Mouse (Mus musculus) MEL (cell line): ENCODE data around the gene Cwc25. TPM values are rescaled to one million over a fixed set of nuclear protein-coding genes. Genes with fewer than 3 reads are reported as not detected.

Experiments used
- DNase-seq: peaks from one replicate; pipeline ENCODE4 v3.0.0; 2011; ENCODE audit warnings: low read depth, low spot score
- H3K27ac ChIP-seq: 2 replicates; pipeline ENCODE4 v1.5.1; 2012; ENCODE audit warnings: low read depth, mild to moderate bottlenecking, control low read depth, low read length, moderate library complexity; ENCODE audit not compliant: control insufficient read depth
- H3K27me3 ChIP-seq, 2 experiments: fragments of 150-350 bp in 1 of 2; sonication (generic) in 1 of 2; 2 replicates each; pipeline ENCODE4 v1.6.1; 2012; ENCODE audit warnings: low read length in 2 of 2, mild to moderate bottlenecking in 2 of 2, improper control_type of control experiment in 1 of 2, moderate library complexity in 1 of 2; ENCODE audit not compliant: insufficient read depth in 2 of 2, control insufficient read depth in 1 of 2
- H3K36me3 ChIP-seq, 2 experiments: 2 replicates each; pipeline ENCODE4 v1.6.1; 2012 to 2014; ENCODE audit warnings: low read length in 2 of 2, improper control_type of control experiment in 1 of 2, inconsistent platforms in 1 of 2, mild to moderate bottlenecking in 1 of 2; ENCODE audit not compliant: insufficient read depth in 2 of 2, control insufficient read depth in 1 of 2
- H3K4me1 ChIP-seq, 2 experiments: fragments of 150-350 bp in 1 of 2; sonication (generic) in 1 of 2; 2 replicates each; pipeline ENCODE4 v1.6.1; 2012; ENCODE audit warnings: low read length in 2 of 2, improper control_type of control experiment in 1 of 2, mild to moderate bottlenecking in 1 of 2; ENCODE audit not compliant: insufficient read depth in 2 of 2, control insufficient read depth in 1 of 2
- H3K4me3 ChIP-seq, 2 experiments: fragments of 150-350 bp in 1 of 2; sonication (generic) in 1 of 2; 2 replicates each; pipeline ENCODE4 v1.5.1; 2012; ENCODE audit warnings: low read depth in 2 of 2, low read length in 2 of 2, mild to moderate bottlenecking in 2 of 2, moderate library complexity in 2 of 2, control low read depth in 1 of 2, improper control_type of control experiment in 1 of 2; ENCODE audit not compliant: control insufficient read depth in 1 of 2, insufficient read depth in 1 of 2
- H3K79me2 ChIP-seq: 2 replicates; pipeline ENCODE4 v1.6.1; 2012; ENCODE audit warnings: mild to moderate bottlenecking, low read length, moderate library complexity; ENCODE audit not compliant: control insufficient read depth, poor library complexity, insufficient read depth
- H3K9ac ChIP-seq: 2 replicates; pipeline ENCODE4 v1.6.1; 2012; ENCODE audit warnings: low read depth, mild to moderate bottlenecking, control low read depth, low read length, moderate library complexity; ENCODE audit not compliant: control insufficient read depth, poor library complexity, severe bottlenecking
- H3K9me3 ChIP-seq: fragments of 150-350 bp; sonication (generic); replicated peaks from 2 replicates; pipeline ENCODE4 v1.6.1; 2012; ENCODE audit warnings: mild to moderate bottlenecking, low read length, improper control_type of control experiment, moderate library complexity; ENCODE audit not compliant: insufficient read depth
- BHLHE40 ChIP-seq: IDR thresholded peaks from 2 replicates; pipeline ENCODE4 v1.6.1; 2012; ENCODE audit warnings: low read depth, mild to moderate bottlenecking, inconsistent platforms, low read length, improper control_type of control experiment, borderline replicate concordance
- CHD2 ChIP-seq: IDR thresholded peaks from 2 replicates; pipeline ENCODE4 v1.6.1; 2011; ENCODE audit warnings: low read length, improper control_type of control experiment
- CTCF ChIP-seq, 3 experiments: IDR thresholded peaks in 2 of 3; conservative IDR thresholded peaks in 1 of 3; 2 replicates each; pipeline ENCODE4 v1.5.1; 2011 to 2012; ENCODE audit warnings: low read length in 3 of 3, low read depth in 2 of 3, mild to moderate bottlenecking in 2 of 3, improper control_type of control experiment in 1 of 3, inconsistent platforms in 1 of 3, mixed read lengths in 1 of 3, moderate library complexity in 1 of 3; ENCODE audit not compliant: control insufficient read depth in 1 of 3, insufficient read depth in 1 of 3, poor library complexity in 1 of 3, severe bottlenecking in 1 of 3
- ELF1 ChIP-seq: IDR thresholded peaks from 2 replicates; pipeline ENCODE4 v1.6.1; 2014; ENCODE audit warnings: low read depth, mild to moderate bottlenecking, inconsistent platforms, low read length, improper control_type of control experiment, moderate library complexity
- ETS1 ChIP-seq: IDR thresholded peaks from 2 replicates; pipeline ENCODE4 v1.6.1; 2012; ENCODE audit warnings: low read depth, mild to moderate bottlenecking, inconsistent platforms, low read length, improper control_type of control experiment, moderate library complexity
- GATA1 ChIP-seq: IDR thresholded peaks from 2 replicates; pipeline ENCODE4 v1.6.1; 2011; ENCODE audit warnings: low read depth, low read length, improper control_type of control experiment
- HCFC1 ChIP-seq: IDR thresholded peaks from 2 replicates; pipeline ENCODE4 v1.6.1; 2012; ENCODE audit warnings: low read depth, mild to moderate bottlenecking, inconsistent platforms, low read length, improper control_type of control experiment, moderate library complexity
- JUND ChIP-seq: IDR thresholded peaks from 2 replicates; pipeline ENCODE4 v1.6.1; 2011; ENCODE audit warnings: low read depth, mild to moderate bottlenecking, improper control_type of control experiment, low read length
- KAT2A ChIP-seq: conservative IDR thresholded peaks from 2 replicates; pipeline ENCODE4 v1.6.1; 2012; ENCODE audit warnings: low read depth, low read length, improper control_type of control experiment, inconsistent platforms
- MAFK ChIP-seq: IDR thresholded peaks from 2 replicates; pipeline ENCODE4 v1.6.1; 2011; ENCODE audit warnings: low read depth, mild to moderate bottlenecking, low read length, improper control_type of control experiment, borderline replicate concordance
- MAX ChIP-seq: IDR thresholded peaks from 2 replicates; pipeline ENCODE4 v1.6.1; 2011; ENCODE audit warnings: low read length, improper control_type of control experiment
- MAZ ChIP-seq: IDR thresholded peaks from 2 replicates; pipeline ENCODE4 v1.6.1; 2012; ENCODE audit warnings: low read depth, mild to moderate bottlenecking, inconsistent platforms, low read length, improper control_type of control experiment
- MEF2A ChIP-seq: IDR thresholded peaks from 2 replicates; pipeline ENCODE4 v1.6.1; 2014; ENCODE audit warnings: low read depth, mild to moderate bottlenecking, inconsistent platforms, low read length, improper control_type of control experiment; ENCODE audit not compliant: poor library complexity, insufficient replicate concordance, severe bottlenecking; ENCODE audit errors: extremely low read depth
- MYC ChIP-seq: IDR thresholded peaks from 2 replicates; pipeline ENCODE4 v1.6.1; 2011; ENCODE audit warnings: low read depth, mild to moderate bottlenecking, low read length, improper control_type of control experiment, moderate library complexity
- NRF1 ChIP-seq: IDR thresholded peaks from 2 replicates; pipeline ENCODE4 v1.6.1; 2014; ENCODE audit warnings: low read depth, mild to moderate bottlenecking, inconsistent platforms, low read length, improper control_type of control experiment, moderate library complexity; ENCODE audit not compliant: poor library complexity, insufficient read depth, severe bottlenecking
- POLR2AphosphoS5 ChIP-seq: IDR thresholded peaks from 2 replicates; pipeline ENCODE4 v1.6.1; 2012; ENCODE audit warnings: low read depth, borderline replicate concordance, mild to moderate bottlenecking, inconsistent platforms, low read length, moderate library complexity, mixed read lengths
- SIN3A ChIP-seq: IDR thresholded peaks from 2 replicates; pipeline ENCODE4 v1.6.1; 2012; ENCODE audit warnings: low read length, improper control_type of control experiment, inconsistent platforms
- SMC3 ChIP-seq: IDR thresholded peaks from 2 replicates; pipeline ENCODE4 v1.6.1; 2011; ENCODE audit warnings: low read depth, low read length, improper control_type of control experiment
- TBP ChIP-seq: IDR thresholded peaks from 2 replicates; pipeline ENCODE4 v1.8.0; 2011; ENCODE audit warnings: low read depth, low read length, improper control_type of control experiment
- UBTF ChIP-seq: IDR thresholded peaks from 2 replicates; pipeline ENCODE4 v1.6.1; 2012; ENCODE audit warnings: low read depth, mild to moderate bottlenecking, inconsistent platforms, low read length, improper control_type of control experiment, moderate library complexity, borderline replicate concordance; ENCODE audit not compliant: insufficient read depth
- USF2 ChIP-seq, 2 experiments: IDR thresholded peaks; 2 replicates each; pipeline ENCODE4 v1.6.1; 2011 to 2012; ENCODE audit warnings: improper control_type of control experiment in 2 of 2, low read length in 2 of 2, borderline replicate concordance in 1 of 2, inconsistent platforms in 1 of 2, low read depth in 1 of 2, mild to moderate bottlenecking in 1 of 2; ENCODE audit not compliant: insufficient read depth in 1 of 2
- ZMIZ1 ChIP-seq: IDR thresholded peaks from 2 replicates; pipeline ENCODE4 v1.6.1; 2012; ENCODE audit warnings: low read depth, mild to moderate bottlenecking, inconsistent platforms, low read length, improper control_type of control experiment, moderate library complexity
- ZNF384 ChIP-seq: IDR thresholded peaks from 2 replicates; pipeline ENCODE4 v1.6.1; 2012; ENCODE audit warnings: low read depth, mild to moderate bottlenecking, inconsistent platforms, low read length, improper control_type of control experiment
- polyA plus RNA-seq, 2 experiments: library from polyadenylated mRNA; stranded (reverse) in 1 of 2; unstranded in 1 of 2; fragments of >175 nt in 1 of 2; fragments of >200 nt in 1 of 2; gene quantifications; 2 replicates each; pipeline versions ENCODE4 v1.2.1 to v1.2.4; 2012; ENCODE audit warnings: low replicate concordance in 2 of 2, low read depth in 1 of 2; ENCODE audit not compliant: insufficient read length in 2 of 2, insufficient read depth in 1 of 2, missing spikeins in 1 of 2
- total RNA-seq: library from RNA; depleted of rRNA; stranded (reverse); fragments of 300-350 nt; gene quantifications from 2 replicates; pipeline ENCODE4 v1.2.3, GENCODE M21; 2012

Gene Cwc25
- total and polyA plus RNA-seq, 3 experiments: 16.7 to 20.8 TPM; not detected in 1

DNA sequence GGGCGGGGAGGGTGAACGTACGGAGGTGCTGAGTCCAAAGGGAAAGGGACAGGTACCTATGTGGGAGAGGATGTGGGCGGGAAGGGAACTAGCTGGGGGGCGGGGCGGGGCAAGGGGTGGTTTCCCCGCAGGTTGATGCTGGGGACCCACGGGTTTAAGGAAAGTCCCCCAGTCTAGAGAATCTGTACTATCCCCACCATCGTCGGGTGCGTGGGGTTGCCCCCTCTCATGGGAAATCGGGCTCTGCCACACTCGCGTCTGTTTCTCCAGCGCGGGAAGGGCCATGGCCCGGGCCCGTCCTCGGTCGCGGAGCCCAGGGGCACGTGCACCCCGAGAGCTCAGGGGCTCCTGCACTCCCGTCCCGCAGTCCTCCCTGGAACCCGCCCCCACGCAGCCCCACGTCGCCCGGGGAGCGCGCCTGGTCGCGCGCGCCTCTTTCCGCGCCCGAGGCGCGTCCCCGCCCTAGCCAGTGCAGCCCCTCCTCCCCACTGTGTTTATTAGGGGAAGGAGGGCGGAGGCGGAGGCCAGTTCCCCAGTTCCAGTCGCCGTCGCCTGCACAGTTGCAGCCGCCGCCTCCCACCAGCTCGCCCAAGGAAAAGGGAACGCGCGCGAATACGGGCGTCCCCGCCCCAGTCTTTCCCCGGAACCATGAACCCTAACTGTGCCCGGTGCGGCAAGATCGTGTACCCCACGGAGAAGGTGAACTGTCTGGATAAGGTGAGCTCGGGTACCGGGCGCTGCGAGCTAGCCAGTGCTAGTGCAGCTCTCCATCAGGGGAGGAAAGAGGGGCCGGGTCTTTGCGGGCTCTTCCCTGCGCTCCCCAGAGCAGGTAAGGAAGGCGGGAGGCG is 33.0 kb upstream of the Cwc25 start (continued):
- TF ChIP-seq NRF1: 0 out of 2 replicates have a peak, but pooled peaks have one; percentile 31
- no peak for TF ChIP-seq MEF2A
- TF ChIP-seq MYC: 0 out of 2 replicates have a peak, but pooled peaks have one; percentile 8
- TF ChIP-seq ETS1: peak; percentile 39; the same call in 1 of the 2 replicates
- TF ChIP-seq BHLHE40: peak; percentile 81; the same call in 1 of the 2 replicates

DNA sequence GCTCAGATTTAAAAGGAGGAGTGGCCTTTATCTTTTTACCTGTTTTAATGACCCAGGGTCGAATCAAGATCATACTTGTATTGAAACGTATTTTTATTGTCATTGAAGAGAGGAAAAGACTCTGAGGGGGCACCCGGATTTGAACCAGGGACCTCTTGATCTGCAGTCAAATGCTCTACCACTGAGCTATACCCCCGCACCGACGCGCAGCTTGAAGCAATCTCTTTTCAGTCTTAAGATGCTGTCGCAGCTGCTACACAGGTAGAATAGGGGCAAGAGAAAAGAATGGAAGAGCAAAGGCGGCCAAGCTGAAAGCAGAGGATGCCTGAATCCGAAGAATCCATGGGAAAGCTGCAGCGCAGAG is 32.4 kb upstream of the Cwc25 start, which contains the start of gene Lasp1:
Lasp1 (plus strand) TSS at position 219 of the 364 bp plus-strand sequence.
- Histone ChIP-seq H3K36me3 (peaks cover 0 to 7% of the 10 kb centered on the region in 2 experiments; a peak in 2 of 4 replicates), H3K27ac (peak within 1 kb of the TSS; percentile 87), H3K4me1 (peaks cover 0 to 15% of the 10 kb centered on the region in 2 experiments; a peak in 2 of 4 replicates), H3K27me3 (no peaks in the 10 kb centered on the region), H3K9ac (peak within 1 kb of the TSS; percentile 82), H3K79me2 (peaks cover 13% of the 10 kb centered on the region; the same call in 1 of the 2 replicates), H3K9me3 (no peaks in the 10 kb centered on the region), H3K4me3 (peak within 1 kb of the TSS; percentile 86 to 93)
- peak; percentile 94 for DNase-seq
- TF ChIP-seq MAFK (peak; percentile 98), CHD2 (no peak), POLR2AphosphoS5 (no peak), SMC3 (no peak), SIN3A (peak; percentile 19), KAT2A (no peak; the same call in 1 of the 2 replicates), JUND (no peak), MAX (no peak), TBP (peak; percentile 100), HCFC1 (0 out of 2 replicates have a peak, but pooled peaks have one; percentile 5), GATA1 (peak; percentile 48; the same call in 1 of the 2 replicates), ETS1 (no peak), ZNF384 (no peak), MAZ (peak; percentile 55; the same call in 1 of the 2 replicates), MEF2A (no peak), CTCF (IDR thresholded peaks at IDR 0.05 in 2 of 3, conservative IDR thresholded peaks at IDR 0.05 in 1 of 3; ENCODE audit: control insufficient read depth in 1 of 3, insufficient read depth in 1 of 3, low read depth in 2 of 3, low read length in 3 of 3, poor library complexity in 1 of 3, severe bottlenecking in 1 of 3) (no peak), UBTF (no peak), MYC (no peak), ELF1 (peak; percentile 69), USF2 (IDR thresholded peaks at IDR 0.05; ENCODE audit: borderline replicate concordance in 1 of 2, insufficient read depth in 1 of 2, low read depth in 1 of 2, low read length in 2 of 2) (no peak), ZMIZ1 (no peak)
